Mouse (Mus musculus): ENCODE measurements at regions not wholly inside any gene's neighbourhood (a gene's known extent, or its start where the extent isn't known, plus 50 kb on each side); places are given as distances from the start of the nearest gene placed in this dataset.
A peak's percentile ranks its signal among the peaks of the same experiment; 100 is the strongest.

GRCm38 (mm10) chr3:148729242-148729680 lies 261.1 kb downstream of the Adgrl2 start:
- no peak overlapping the region for H3K27ac ChIP-seq (replicated peaks; ENCODE audit: low read depth, low read length)
- H3K27me3 ChIP-seq (replicated peaks; ENCODE audit: control insufficient read depth, insufficient read depth, low read length) = no peaks in the 10 kb centered on the region
- H3K9me3 ChIP-seq (ENCODE audit: control insufficient read depth, low read length) = no peaks in the 10 kb centered on the region; the same call in 1 of the 2 replicates
- H3K4me3 ChIP-seq (ENCODE audit: low read depth, low read length) = no peak overlapping the region
- WGBS = 63% methylated on average over 7 of the region's 7 CpGs
- H3K4me2 ChIP-seq (ENCODE audit: low read depth, low read length) = no peak overlapping the region
- ATAC-seq (ENCODE audit: low read depth) (0 out of 2 replicates have a peak, but pooled peaks have one; percentile 34), DNase-seq (ENCODE audit: low spot score) (no peak)
- H3K4me1 ChIP-seq (ENCODE audit: control insufficient read depth, insufficient read depth, low read length) = peaks cover 21% of the 10 kb centered on the region
- no peaks in the 10 kb centered on the region for H3K36me3 ChIP-seq (ENCODE audit: control insufficient read depth, insufficient read depth, low read length)
- H3K9ac ChIP-seq (ENCODE audit: low read depth, low read length) = no peak overlapping the region

GRCm38 (mm10) chr3:148728513-148729241 lies 261.7 kb downstream of the Adgrl2 start:
- Histone ChIP-seq H3K4me3 (ENCODE audit: low read depth, low read length) (no peak overlapping the region), H3K9ac (ENCODE audit: low read depth, low read length) (no peak overlapping the region), H3K4me2 (ENCODE audit: low read depth, low read length) (no peak overlapping the region), H3K36me3 (ENCODE audit: control insufficient read depth, insufficient read depth, low read length) (no peaks in the 10 kb centered on the region), H3K4me1 (ENCODE audit: control insufficient read depth, insufficient read depth, low read length) (peaks cover 15% of the 10 kb centered on the region), H3K9me3 (ENCODE audit: control insufficient read depth, low read length) (no peaks in the 10 kb centered on the region; the same call in 1 of the 2 replicates), H3K27me3 (replicated peaks; ENCODE audit: control insufficient read depth, insufficient read depth, low read length) (no peaks in the 10 kb centered on the region), H3K27ac (replicated peaks; ENCODE audit: low read depth, low read length) (no peak overlapping the region)
- WGBS = 73% methylated on average over 6 of the region's 6 CpGs
- ATAC-seq (ENCODE audit: low read depth) (no peak), DNase-seq (ENCODE audit: low spot score) (no peak)

- ATAC-seq (ENCODE audit: low read depth) = no peak
- no peaks in the 10 kb centered on the region for H3K36me3 ChIP-seq (ENCODE audit: control insufficient read depth, insufficient read depth, low read length)
- H3K27ac ChIP-seq (replicated peaks; ENCODE audit: low read depth, low read length) = no peak overlapping the region
- H3K4me1 ChIP-seq (ENCODE audit: control insufficient read depth, insufficient read depth, low read length) = peaks cover 10% of the 10 kb centered on the region
- H3K4me2 ChIP-seq (ENCODE audit: low read depth, low read length) = no peak overlapping the region
- H3K9ac ChIP-seq (ENCODE audit: low read depth, low read length) = no peak overlapping the region
- H3K27me3 ChIP-seq (replicated peaks; ENCODE audit: control insufficient read depth, insufficient read depth, low read length) = no peaks in the 10 kb centered on the region
- no peak overlapping the region for H3K4me3 ChIP-seq (ENCODE audit: low read depth, low read length)
- no peak for DNase-seq (ENCODE audit: low spot score)
- no peaks in the 10 kb centered on the region; the same call in 1 of the 2 replicates for H3K9me3 ChIP-seq (ENCODE audit: control insufficient read depth, low read length)
- WGBS = 35% methylated on average over 10 of the region's 10 CpGs
Measured at GRCm38 (mm10) chr3:148726596-148727331, 263.6 kb downstream of the Adgrl2 start.

- H3K27me3 ChIP-seq (replicated peaks; ENCODE audit: control insufficient read depth, insufficient read depth, low read length) = no peaks in the 10 kb centered on the region
- H3K27ac ChIP-seq (replicated peaks; ENCODE audit: low read depth, low read length) = no peak overlapping the region
- 63% methylated on average over 7 of the region's 7 CpGs for WGBS
- DNase-seq (ENCODE audit: low spot score) = peak; percentile 65
- H3K36me3 ChIP-seq (ENCODE audit: control insufficient read depth, insufficient read depth, low read length) = no peaks in the 10 kb centered on the region
- H3K4me2 ChIP-seq (ENCODE audit: low read depth, low read length) = no peak overlapping the region
- ATAC-seq (ENCODE audit: low read depth) = peak; percentile 33; the same call in 1 of the 2 replicates
- H3K4me1 ChIP-seq (ENCODE audit: control insufficient read depth, insufficient read depth, low read length) = no peaks in the 10 kb centered on the region
- H3K9ac ChIP-seq (ENCODE audit: low read depth, low read length) = no peak overlapping the region
- H3K9me3 ChIP-seq (ENCODE audit: control insufficient read depth, low read length) = no peaks in the 10 kb centered on the region
- H3K4me3 ChIP-seq (ENCODE audit: low read depth, low read length) = no peak overlapping the region
Measured at GRCm38 (mm10) chr3:148696555-148696954, 293.8 kb downstream of the Adgrl2 start.

GRCm38 (mm10) chr3:148695453-148695852 lies 294.9 kb downstream of the Adgrl2 start:
- WGBS = 86% methylated on average over 6 of the region's 6 CpGs

GRCm38 (mm10) chr3:148683181-148683580 lies 307.2 kb downstream of the Adgrl2 start:
- no peak overlapping the region for H3K27ac ChIP-seq (replicated peaks; ENCODE audit: low read depth, low read length)
- DNase-seq (ENCODE audit: low spot score) (peak; percentile 84), ATAC-seq (ENCODE audit: low read depth) (no peak)
- no peak overlapping the region for H3K9ac ChIP-seq (ENCODE audit: low read depth, low read length)
- H3K9me3 ChIP-seq (ENCODE audit: control insufficient read depth, low read length) = 0 out of 2 replicates have a peak, but pooled peaks cover 3% of the 10 kb centered on the region
- H3K36me3 ChIP-seq (ENCODE audit: control insufficient read depth, insufficient read depth, low read length) = no peaks in the 10 kb centered on the region
- H3K4me2 ChIP-seq (ENCODE audit: low read depth, low read length) = no peak overlapping the region
- H3K27me3 ChIP-seq (replicated peaks; ENCODE audit: control insufficient read depth, insufficient read depth, low read length) = no peaks in the 10 kb centered on the region
- peaks cover 4% of the 10 kb centered on the region; the same call in 1 of the 2 replicates for H3K4me1 ChIP-seq (ENCODE audit: control insufficient read depth, insufficient read depth, low read length)
- no peak overlapping the region for H3K4me3 ChIP-seq (ENCODE audit: low read depth, low read length)

More at GRCm38 (mm10) chr3:148695453-148695852, 294.9 kb downstream of the Adgrl2 start:
- Histone ChIP-seq H3K36me3 (ENCODE audit: control insufficient read depth, insufficient read depth, low read length) (no peaks in the 10 kb centered on the region), H3K4me2 (ENCODE audit: low read depth, low read length) (no peak overlapping the region), H3K4me3 (ENCODE audit: low read depth, low read length) (no peak overlapping the region), H3K9me3 (ENCODE audit: control insufficient read depth, low read length) (no peaks in the 10 kb centered on the region), H3K27ac (replicated peaks; ENCODE audit: low read depth, low read length) (no peak overlapping the region), H3K27me3 (replicated peaks; ENCODE audit: control insufficient read depth, insufficient read depth, low read length) (no peaks in the 10 kb centered on the region), H3K9ac (ENCODE audit: low read depth, low read length) (no peak overlapping the region), H3K4me1 (ENCODE audit: control insufficient read depth, insufficient read depth, low read length) (no peaks in the 10 kb centered on the region)
- ATAC-seq (ENCODE audit: low read depth) (no peak), DNase-seq (ENCODE audit: low spot score) (no peak)

GRCm38 (mm10) chr3:148682445-148682994 lies 307.8 kb downstream of the Adgrl2 start:
- H3K27ac ChIP-seq (replicated peaks; ENCODE audit: low read depth, low read length) = no peak overlapping the region
- 78% methylated on average over 6 of the region's 6 CpGs for WGBS
- no peak overlapping the region for H3K4me3 ChIP-seq (ENCODE audit: low read depth, low read length)
- no peak for ATAC-seq (ENCODE audit: low read depth)
- no peak overlapping the region for H3K4me2 ChIP-seq (ENCODE audit: low read depth, low read length)
- H3K9ac ChIP-seq (ENCODE audit: low read depth, low read length) = no peak overlapping the region
- H3K4me1 ChIP-seq (ENCODE audit: control insufficient read depth, insufficient read depth, low read length) = peaks cover 4% of the 10 kb centered on the region; the same call in 1 of the 2 replicates
- H3K36me3 ChIP-seq (ENCODE audit: control insufficient read depth, insufficient read depth, low read length) = no peaks in the 10 kb centered on the region
- no peaks in the 10 kb centered on the region for H3K27me3 ChIP-seq (replicated peaks; ENCODE audit: control insufficient read depth, insufficient read depth, low read length)
- 0 out of 2 replicates have a peak, but pooled peaks cover 3% of the 10 kb centered on the region for H3K9me3 ChIP-seq (ENCODE audit: control insufficient read depth, low read length)
- peak; percentile 42 for DNase-seq (ENCODE audit: low spot score)

GRCm38 (mm10) chr3:148681186-148681585 lies 309.2 kb downstream of the Adgrl2 start:
- ATAC-seq (ENCODE audit: low read depth) (no peak), DNase-seq (ENCODE audit: low spot score) (no peak)
- H3K4me3 ChIP-seq (ENCODE audit: low read depth, low read length) = no peak overlapping the region
- no peak overlapping the region for H3K27ac ChIP-seq (replicated peaks; ENCODE audit: low read depth, low read length)
- WGBS = 45% methylated on average over 2 of the region's 2 CpGs
- H3K27me3 ChIP-seq (replicated peaks; ENCODE audit: control insufficient read depth, insufficient read depth, low read length) = no peaks in the 10 kb centered on the region
- peaks cover 4% of the 10 kb centered on the region; the same call in 1 of the 2 replicates for H3K4me1 ChIP-seq (ENCODE audit: control insufficient read depth, insufficient read depth, low read length)
- no peak overlapping the region for H3K9ac ChIP-seq (ENCODE audit: low read depth, low read length)
- 0 out of 2 replicates have a peak, but pooled peaks cover 3% of the 10 kb centered on the region for H3K9me3 ChIP-seq (ENCODE audit: control insufficient read depth, low read length)
- no peak overlapping the region for H3K4me2 ChIP-seq (ENCODE audit: low read depth, low read length)
- no peaks in the 10 kb centered on the region for H3K36me3 ChIP-seq (ENCODE audit: control insufficient read depth, insufficient read depth, low read length)

Measured in embryonic facial prominence, embryonic 14.5 days (tissue).